7 mouse cellular contexts compared by ENCODE assay signal in the genomic region with DNA sequence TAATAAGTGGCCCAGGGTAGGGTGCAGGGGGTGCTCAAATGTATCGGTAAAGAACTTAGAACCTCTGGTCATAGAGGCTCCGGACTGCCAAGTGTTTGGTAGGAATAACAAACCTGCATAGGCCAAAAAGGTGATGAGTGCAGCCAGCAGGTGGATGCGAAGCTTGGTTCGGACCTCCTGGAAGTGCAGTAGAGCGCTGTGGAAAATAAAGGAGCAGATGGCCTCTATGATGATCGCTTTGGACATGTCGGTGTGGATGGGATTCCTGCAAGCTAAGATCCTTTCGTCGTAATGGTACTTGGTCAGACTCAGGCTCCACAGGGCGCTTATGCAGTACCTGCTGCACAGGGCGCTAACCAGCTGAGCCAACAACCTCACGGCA. TPM values are rescaled to one million over a fixed set of nuclear protein-coding genes. Genes with fewer than 3 reads are reported as not detected.
DNase-seq lines count a peak whose midpoint lies in the region; ATAC-seq lines count a peak whose summit lies in the region.

No protein-coding gene starts in this region.

- H3K36me3 ChIP-seq in forebrain, embryonic 14.5 days (ENCODE audit: control insufficient read depth, insufficient read depth, low read length) = no peaks in the 10 kb centered on the region
- no peaks in the 10 kb centered on the region for H3K36me3 ChIP-seq in liver, embryonic 13.5 days
- H3K36me3 ChIP-seq in stomach, embryonic 16.5 days (ENCODE audit: control insufficient read depth, insufficient read depth, low read length) = no peaks in the 10 kb centered on the region

- WGBS in forebrain, embryonic 14.5 days = 5% methylated on average over 12 of the region's 12 CpGs
- WGBS in liver, embryonic 13.5 days (ENCODE audit: insufficient replicate concordance) = 11% methylated on average over 12 of the region's 12 CpGs
- 9% methylated on average over 12 of the region's 12 CpGs for WGBS in stomach, embryonic 16.5 days

- peak; percentile 22 for DNase-seq in retina, embryonic 14.5 days (ENCODE audit: low spot score)
- no peak for DNase-seq in retina, postnatal 1 day
- DNase-seq in forebrain, embryonic 14.5 days (ENCODE audit: low spot score) = no peak
- DNase-seq in liver, embryonic 13.5 days = no peak
- no peak for DNase-seq in right cerebral cortex, postnatal 36 days (ENCODE audit: low spot score in 2 of 2)
- no peak for DNase-seq in spleen, postnatal 4 days (ENCODE audit: low spot score in 2 of 2)

- no peak overlapping the region for H3K27ac ChIP-seq in forebrain, embryonic 14.5 days (ENCODE audit: low read depth, low read length)
- H3K27ac ChIP-seq in liver, embryonic 13.5 days = peak overlapping the region; percentile 86
- peak overlapping the region; percentile 49; the same call in 1 of the 2 replicates for H3K27ac ChIP-seq in stomach, embryonic 16.5 days (ENCODE audit: low read length)

- H3K27me3 ChIP-seq in forebrain, embryonic 14.5 days (replicated peaks; ENCODE audit: control insufficient read depth, insufficient read depth, low read length) = no peaks in the 10 kb centered on the region
- no peaks in the 10 kb centered on the region for H3K27me3 ChIP-seq in liver, embryonic 13.5 days
- H3K27me3 ChIP-seq in stomach, embryonic 16.5 days (ENCODE audit: control insufficient read depth, insufficient read depth, low read length) = no peaks in the 10 kb centered on the region

- ATAC-seq in forebrain, embryonic 14.5 days = no peak
- ATAC-seq in liver, embryonic 13.5 days (ENCODE audit: low read depth) = peak; percentile 1
- no peak for ATAC-seq in stomach, embryonic 16.5 days (ENCODE audit: insufficient read depth, low FRiP score)

- H3K4me3 ChIP-seq in forebrain, embryonic 14.5 days (ENCODE audit: low read depth, low read length) = peak overlapping the region; percentile 58
- peak overlapping the region; percentile 77 for H3K4me3 ChIP-seq in liver, embryonic 13.5 days (replicated peaks)
- peak overlapping the region; percentile 70 for H3K4me3 ChIP-seq in stomach, embryonic 16.5 days (replicated peaks; ENCODE audit: low read length)

- H3K9ac ChIP-seq in forebrain, embryonic 14.5 days (ENCODE audit: low read length) = peak overlapping the region; percentile 71
- peak overlapping the region; percentile 84 for H3K9ac ChIP-seq in liver, embryonic 13.5 days
- peak overlapping the region; percentile 81 for H3K9ac ChIP-seq in stomach, embryonic 16.5 days (ENCODE audit: low read length)

- no peaks in the 10 kb centered on the region for H3K9me3 ChIP-seq in forebrain, embryonic 14.5 days (replicated peaks; ENCODE audit: control insufficient read depth, low read length)
- no peaks in the 10 kb centered on the region for H3K9me3 ChIP-seq in liver, embryonic 13.5 days (replicated peaks)
- no peaks in the 10 kb centered on the region for H3K9me3 ChIP-seq in stomach, embryonic 16.5 days (replicated peaks; ENCODE audit: control insufficient read depth, low read length)

- peaks cover 3% of the 10 kb centered on the region; the same call in 1 of the 2 replicates for H3K4me1 ChIP-seq in forebrain, embryonic 14.5 days (ENCODE audit: control insufficient read depth, insufficient read depth, low read length)
- H3K4me1 ChIP-seq in liver, embryonic 13.5 days (replicated peaks) = peaks cover 90% of the 10 kb centered on the region
- peaks cover 15% of the 10 kb centered on the region for H3K4me1 ChIP-seq in stomach, embryonic 16.5 days (ENCODE audit: control insufficient read depth, insufficient read depth, low read length)

- peak overlapping the region; percentile 91 for H3K4me2 ChIP-seq in forebrain, embryonic 14.5 days (ENCODE audit: low read length)
- peak overlapping the region; percentile 92 for H3K4me2 ChIP-seq in liver, embryonic 13.5 days
- H3K4me2 ChIP-seq in stomach, embryonic 16.5 days (ENCODE audit: low read depth, low read length) = peak overlapping the region; percentile 90

RNA-seq across cellular contexts. Expression of a gene that starts 0.8 kb away (rescaled TPM):
- polyA plus RNA-seq in forebrain, embryonic 14.5 days (2014; fragmentation: Nextera tagmentation; extraction: Ambion mirVana) = 9.3 and 12.8 TPM in 2 replicates
- 15.6 and 15.9 TPM in 2 replicates for polyA plus RNA-seq in liver, embryonic 13.5 days (2015; fragmentation: Nextera tagmentation; extraction: Ambion mirVana)
- 17.5 and 20.7 TPM in 2 replicates for polyA plus RNA-seq in stomach, embryonic 16.5 days (2015; fragmentation: Nextera tagmentation; extraction: Ambion mirVana)

RNA-seq across cellular contexts. Expression of a gene that starts 40.8 kb away (rescaled TPM):
- polyA plus RNA-seq in forebrain, embryonic 14.5 days (2014; fragmentation: Nextera tagmentation; extraction: Ambion mirVana) = 229 and 233 TPM in 2 replicates
- 104 and 110 TPM in 2 replicates for polyA plus RNA-seq in liver, embryonic 13.5 days (2015; fragmentation: Nextera tagmentation; extraction: Ambion mirVana)
- polyA plus RNA-seq in stomach, embryonic 16.5 days (2015; fragmentation: Nextera tagmentation; extraction: Ambion mirVana) = 134 and 143 TPM in 2 replicates

RNA-seq across cellular contexts. Expression of a gene that starts 51.1 kb away (rescaled TPM):
- polyA plus RNA-seq in forebrain, embryonic 14.5 days (2014; fragmentation: Nextera tagmentation; extraction: Ambion mirVana) = 131 and 140 TPM in 2 replicates
- 6.7 and 8.8 TPM in 2 replicates for polyA plus RNA-seq in liver, embryonic 13.5 days (2015; fragmentation: Nextera tagmentation; extraction: Ambion mirVana)
- polyA plus RNA-seq in stomach, embryonic 16.5 days (2015; fragmentation: Nextera tagmentation; extraction: Ambion mirVana) = 25.8 and 26.0 TPM in 2 replicates
